Mouse (Mus musculus) MEL (cell line): ENCODE data around the gene Slc25a42. TPM values are rescaled to one million over a fixed set of nuclear protein-coding genes. Genes with fewer than 3 reads are reported as not detected.

Source experiments
- DNase-seq: peaks from one replicate; pipeline ENCODE4 v3.0.0; 2011; ENCODE audit warnings: low read depth, low spot score
- H3K27ac ChIP-seq: 2 replicates; pipeline ENCODE4 v1.5.1; 2012; ENCODE audit warnings: low read depth, mild to moderate bottlenecking, control low read depth, low read length, moderate library complexity; ENCODE audit not compliant: control insufficient read depth
- H3K27me3 ChIP-seq, 2 experiments: fragments of 150-350 bp in 1 of 2; sonication (generic) in 1 of 2; 2 replicates each; pipeline ENCODE4 v1.6.1; 2012; ENCODE audit warnings: low read length in 2 of 2, mild to moderate bottlenecking in 2 of 2, improper control_type of control experiment in 1 of 2, moderate library complexity in 1 of 2; ENCODE audit not compliant: insufficient read depth in 2 of 2, control insufficient read depth in 1 of 2
- H3K36me3 ChIP-seq, 2 experiments: 2 replicates each; pipeline ENCODE4 v1.6.1; 2012 to 2014; ENCODE audit warnings: low read length in 2 of 2, improper control_type of control experiment in 1 of 2, inconsistent platforms in 1 of 2, mild to moderate bottlenecking in 1 of 2; ENCODE audit not compliant: insufficient read depth in 2 of 2, control insufficient read depth in 1 of 2
- H3K4me1 ChIP-seq, 2 experiments: fragments of 150-350 bp in 1 of 2; sonication (generic) in 1 of 2; 2 replicates each; pipeline ENCODE4 v1.6.1; 2012; ENCODE audit warnings: low read length in 2 of 2, improper control_type of control experiment in 1 of 2, mild to moderate bottlenecking in 1 of 2; ENCODE audit not compliant: insufficient read depth in 2 of 2, control insufficient read depth in 1 of 2
- H3K4me3 ChIP-seq, 2 experiments: fragments of 150-350 bp in 1 of 2; sonication (generic) in 1 of 2; 2 replicates each; pipeline ENCODE4 v1.5.1; 2012; ENCODE audit warnings: low read depth in 2 of 2, low read length in 2 of 2, mild to moderate bottlenecking in 2 of 2, moderate library complexity in 2 of 2, control low read depth in 1 of 2, improper control_type of control experiment in 1 of 2; ENCODE audit not compliant: control insufficient read depth in 1 of 2, insufficient read depth in 1 of 2
- H3K79me2 ChIP-seq: 2 replicates; pipeline ENCODE4 v1.6.1; 2012; ENCODE audit warnings: mild to moderate bottlenecking, low read length, moderate library complexity; ENCODE audit not compliant: control insufficient read depth, poor library complexity, insufficient read depth
- H3K9ac ChIP-seq: 2 replicates; pipeline ENCODE4 v1.6.1; 2012; ENCODE audit warnings: low read depth, mild to moderate bottlenecking, control low read depth, low read length, moderate library complexity; ENCODE audit not compliant: control insufficient read depth, poor library complexity, severe bottlenecking
- H3K9me3 ChIP-seq: fragments of 150-350 bp; sonication (generic); replicated peaks from 2 replicates; pipeline ENCODE4 v1.6.1; 2012; ENCODE audit warnings: mild to moderate bottlenecking, low read length, improper control_type of control experiment, moderate library complexity; ENCODE audit not compliant: insufficient read depth
- BHLHE40 ChIP-seq: IDR thresholded peaks from 2 replicates; pipeline ENCODE4 v1.6.1; 2012; ENCODE audit warnings: low read depth, mild to moderate bottlenecking, inconsistent platforms, low read length, improper control_type of control experiment, borderline replicate concordance
- CHD2 ChIP-seq: IDR thresholded peaks from 2 replicates; pipeline ENCODE4 v1.6.1; 2011; ENCODE audit warnings: low read length, improper control_type of control experiment
- E2F4 ChIP-seq: IDR thresholded peaks from 2 replicates; pipeline ENCODE4 v1.6.1; 2011; ENCODE audit warnings: low read depth, low read length, improper control_type of control experiment, borderline replicate concordance
- ELF1 ChIP-seq: IDR thresholded peaks from 2 replicates; pipeline ENCODE4 v1.6.1; 2014; ENCODE audit warnings: low read depth, mild to moderate bottlenecking, inconsistent platforms, low read length, improper control_type of control experiment, moderate library complexity
- EP300 ChIP-seq, 2 experiments: IDR thresholded peaks; 2 replicates each; pipeline ENCODE4 v1.6.1; 2011; ENCODE audit warnings: improper control_type of control experiment in 2 of 2, low read length in 2 of 2, low read depth in 1 of 2, mild to moderate bottlenecking in 1 of 2
- GABPA ChIP-seq: IDR thresholded peaks from 2 replicates; pipeline ENCODE4 v1.6.1; 2012; ENCODE audit warnings: low read depth, mild to moderate bottlenecking, inconsistent platforms, low read length, improper control_type of control experiment, moderate library complexity
- HCFC1 ChIP-seq: IDR thresholded peaks from 2 replicates; pipeline ENCODE4 v1.6.1; 2012; ENCODE audit warnings: low read depth, mild to moderate bottlenecking, inconsistent platforms, low read length, improper control_type of control experiment, moderate library complexity
- JUND ChIP-seq: IDR thresholded peaks from 2 replicates; pipeline ENCODE4 v1.6.1; 2011; ENCODE audit warnings: low read depth, mild to moderate bottlenecking, improper control_type of control experiment, low read length
- MAFK ChIP-seq: IDR thresholded peaks from 2 replicates; pipeline ENCODE4 v1.6.1; 2011; ENCODE audit warnings: low read depth, mild to moderate bottlenecking, low read length, improper control_type of control experiment, borderline replicate concordance
- POLR2AphosphoS2 ChIP-seq: IDR thresholded peaks from 2 replicates; pipeline ENCODE4 v1.6.1; 2011; ENCODE audit warnings: low read length, improper control_type of control experiment
- RCOR1 ChIP-seq: IDR thresholded peaks from 2 replicates; pipeline ENCODE4 v1.6.1; 2012; ENCODE audit warnings: low read depth, mild to moderate bottlenecking, inconsistent platforms, low read length, improper control_type of control experiment
- SIN3A ChIP-seq: IDR thresholded peaks from 2 replicates; pipeline ENCODE4 v1.6.1; 2012; ENCODE audit warnings: low read length, improper control_type of control experiment, inconsistent platforms
- TAL1 ChIP-seq: IDR thresholded peaks from 2 replicates; pipeline ENCODE4 v1.6.1; 2012; ENCODE audit warnings: mild to moderate bottlenecking, inconsistent platforms, low read length, moderate library complexity, mixed read lengths
- TBP ChIP-seq: IDR thresholded peaks from 2 replicates; pipeline ENCODE4 v1.8.0; 2011; ENCODE audit warnings: low read depth, low read length, improper control_type of control experiment
- UBTF ChIP-seq: IDR thresholded peaks from 2 replicates; pipeline ENCODE4 v1.6.1; 2012; ENCODE audit warnings: low read depth, mild to moderate bottlenecking, inconsistent platforms, low read length, improper control_type of control experiment, moderate library complexity, borderline replicate concordance; ENCODE audit not compliant: insufficient read depth
- USF1 ChIP-seq: IDR thresholded peaks from 2 replicates; pipeline ENCODE4 v1.6.1; 2014; ENCODE audit warnings: low read depth, mild to moderate bottlenecking, inconsistent platforms, low read length, improper control_type of control experiment, moderate library complexity
- USF2 ChIP-seq, 2 experiments: IDR thresholded peaks; 2 replicates each; pipeline ENCODE4 v1.6.1; 2011 to 2012; ENCODE audit warnings: improper control_type of control experiment in 2 of 2, low read length in 2 of 2, borderline replicate concordance in 1 of 2, inconsistent platforms in 1 of 2, low read depth in 1 of 2, mild to moderate bottlenecking in 1 of 2; ENCODE audit not compliant: insufficient read depth in 1 of 2
- ZC3H11A ChIP-seq: IDR thresholded peaks from 2 replicates; pipeline ENCODE4 v1.6.1; 2012; ENCODE audit warnings: low read depth, mild to moderate bottlenecking, inconsistent platforms, low read length, improper control_type of control experiment
- ZMIZ1 ChIP-seq: IDR thresholded peaks from 2 replicates; pipeline ENCODE4 v1.6.1; 2012; ENCODE audit warnings: low read depth, mild to moderate bottlenecking, inconsistent platforms, low read length, improper control_type of control experiment, moderate library complexity
- ZNF384 ChIP-seq: IDR thresholded peaks from 2 replicates; pipeline ENCODE4 v1.6.1; 2012; ENCODE audit warnings: low read depth, mild to moderate bottlenecking, inconsistent platforms, low read length, improper control_type of control experiment
- polyA plus RNA-seq, 2 experiments: library from polyadenylated mRNA; stranded (reverse) in 1 of 2; unstranded in 1 of 2; fragments of >175 nt in 1 of 2; fragments of >200 nt in 1 of 2; gene quantifications; 2 replicates each; pipeline versions ENCODE4 v1.2.1 to v1.2.4; 2012; ENCODE audit warnings: low replicate concordance in 2 of 2, low read depth in 1 of 2; ENCODE audit not compliant: insufficient read length in 2 of 2, insufficient read depth in 1 of 2, missing spikeins in 1 of 2
- total RNA-seq: library from RNA; depleted of rRNA; stranded (reverse); fragments of 300-350 nt; gene quantifications from 2 replicates; pipeline ENCODE4 v1.2.3, GENCODE M21; 2012

Slc25a42 gene
- total and polyA plus RNA-seq, 3 experiments = 5.2 to 12.1 TPM; not detected in 1

- TF ChIP-seq EP300 (IDR thresholded peaks at IDR 0.05; ENCODE audit: low read depth in 1 of 2, low read length in 2 of 2) = no peak
- no peak for TF ChIP-seq USF2 (IDR thresholded peaks at IDR 0.05; ENCODE audit: borderline replicate concordance in 1 of 2, insufficient read depth in 1 of 2, low read depth in 1 of 2, low read length in 2 of 2)
- TF ChIP-seq POLR2AphosphoS2 = peak; percentile 72; the same call in 1 of the 2 replicates
- TF ChIP-seq UBTF = 0 out of 2 replicates have a peak, but pooled peaks have one; percentile 84
Measured at GRCm38 (mm10) chr8:70212112-70213055, at the start of gene Slc25a42 (continued).

GRCm38 (mm10) chr8:70259043-70259442, 46.9 kb upstream of the Slc25a42 start:
- no peak for TF ChIP-seq ZNF384
- no peak for TF ChIP-seq BHLHE40
- no peak for TF ChIP-seq RCOR1
- TF ChIP-seq MAFK = no peak
- TF ChIP-seq E2F4 = no peak
- TF ChIP-seq ELF1 = no peak
- no peak for TF ChIP-seq USF1
- no peak for TF ChIP-seq JUND
- TF ChIP-seq TAL1 = no peak
- TF ChIP-seq HCFC1 = no peak
- TF ChIP-seq GABPA = no peak
- no peak for TF ChIP-seq ZC3H11A
- TF ChIP-seq CHD2 = no peak
- TF ChIP-seq TBP = no peak
- no peak for TF ChIP-seq SIN3A
- no peak for TF ChIP-seq USF2 (IDR thresholded peaks at IDR 0.05; ENCODE audit: borderline replicate concordance in 1 of 2, insufficient read depth in 1 of 2, low read depth in 1 of 2, low read length in 2 of 2)
- TF ChIP-seq ZMIZ1 = no peak
- H3K27ac ChIP-seq = no peak overlapping the region

More at GRCm38 (mm10) chr8:70259043-70259442, 46.9 kb upstream of the Slc25a42 start:
- H3K4me3 ChIP-seq = no peak overlapping the region
- H3K4me1 ChIP-seq = no peaks in the 10 kb centered on the region; a peak in 1 of 4 replicates
- no peaks in the 10 kb centered on the region for H3K79me2 ChIP-seq
- no peaks in the 10 kb centered on the region for H3K27me3 ChIP-seq
- no peak overlapping the region for H3K9ac ChIP-seq
- no peak for DNase-seq
- peaks cover 0 to 14% of the 10 kb centered on the region in 2 experiments; a peak in 2 of 4 replicates for H3K36me3 ChIP-seq
- H3K9me3 ChIP-seq = no peaks in the 10 kb centered on the region
